Mouse (Mus musculus): Measurements from ENCODE around the gene Efr3b. TPM values are rescaled to one million over a fixed set of nuclear protein-coding genes. Genes with fewer than 3 reads are reported as not detected.

Gene Efr3b
- polyA plus RNA-seq (2015; fragmentation: Nextera tagmentation; extraction: Ambion mirVana), result 20.7 and 25.1 TPM in 2 replicates

DNA sequence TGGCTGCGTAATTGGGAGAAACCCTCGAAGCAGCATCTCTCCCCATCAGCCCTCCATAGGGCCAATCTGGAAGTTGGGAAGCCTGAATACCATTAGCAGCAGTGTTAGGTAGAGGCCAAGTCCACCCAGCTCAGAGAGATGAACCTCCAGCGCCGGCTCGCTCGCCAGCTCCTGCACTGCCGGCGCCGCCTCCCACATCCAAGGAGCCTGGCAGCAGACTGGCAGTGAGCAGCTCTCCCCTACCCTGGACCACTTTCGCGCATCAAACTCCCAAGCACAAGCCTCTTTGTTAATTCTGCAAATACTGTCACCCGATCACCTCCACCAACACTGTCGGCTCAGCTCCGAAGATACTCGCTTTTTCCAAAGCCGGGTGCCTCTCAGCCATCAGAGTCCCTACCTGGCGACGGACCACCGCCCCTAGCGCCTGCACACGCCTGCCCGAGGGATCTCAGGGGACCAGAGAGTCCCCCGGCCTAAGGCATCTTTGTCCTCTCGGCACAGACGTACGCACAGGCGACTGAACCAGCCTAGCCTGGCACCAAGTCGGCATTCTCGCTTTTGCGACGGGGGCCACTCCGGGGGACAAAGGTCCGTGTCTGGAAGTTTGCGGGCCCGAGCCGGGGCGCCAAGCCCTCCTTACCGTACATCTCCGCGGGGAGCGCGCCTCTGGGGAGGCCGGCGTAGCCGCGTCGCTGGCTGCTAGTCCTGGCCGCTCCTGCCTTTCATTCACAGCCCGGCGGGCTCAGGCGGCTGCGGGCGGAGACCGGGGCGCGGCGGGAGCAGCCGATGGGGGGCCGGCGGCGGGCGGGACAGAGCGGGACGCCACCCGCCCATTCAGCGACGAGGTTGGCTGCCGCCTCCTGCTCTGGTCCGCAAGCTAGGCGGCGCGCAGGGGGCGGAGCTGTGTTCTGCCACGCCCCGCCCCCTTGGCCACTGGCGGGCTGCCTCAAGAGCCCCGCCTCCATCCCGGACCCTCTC is at the start of gene Efr3b:
Efr3b (minus strand) TSS at position 855 of the 981 bp plus-strand sequence.

DNA sequence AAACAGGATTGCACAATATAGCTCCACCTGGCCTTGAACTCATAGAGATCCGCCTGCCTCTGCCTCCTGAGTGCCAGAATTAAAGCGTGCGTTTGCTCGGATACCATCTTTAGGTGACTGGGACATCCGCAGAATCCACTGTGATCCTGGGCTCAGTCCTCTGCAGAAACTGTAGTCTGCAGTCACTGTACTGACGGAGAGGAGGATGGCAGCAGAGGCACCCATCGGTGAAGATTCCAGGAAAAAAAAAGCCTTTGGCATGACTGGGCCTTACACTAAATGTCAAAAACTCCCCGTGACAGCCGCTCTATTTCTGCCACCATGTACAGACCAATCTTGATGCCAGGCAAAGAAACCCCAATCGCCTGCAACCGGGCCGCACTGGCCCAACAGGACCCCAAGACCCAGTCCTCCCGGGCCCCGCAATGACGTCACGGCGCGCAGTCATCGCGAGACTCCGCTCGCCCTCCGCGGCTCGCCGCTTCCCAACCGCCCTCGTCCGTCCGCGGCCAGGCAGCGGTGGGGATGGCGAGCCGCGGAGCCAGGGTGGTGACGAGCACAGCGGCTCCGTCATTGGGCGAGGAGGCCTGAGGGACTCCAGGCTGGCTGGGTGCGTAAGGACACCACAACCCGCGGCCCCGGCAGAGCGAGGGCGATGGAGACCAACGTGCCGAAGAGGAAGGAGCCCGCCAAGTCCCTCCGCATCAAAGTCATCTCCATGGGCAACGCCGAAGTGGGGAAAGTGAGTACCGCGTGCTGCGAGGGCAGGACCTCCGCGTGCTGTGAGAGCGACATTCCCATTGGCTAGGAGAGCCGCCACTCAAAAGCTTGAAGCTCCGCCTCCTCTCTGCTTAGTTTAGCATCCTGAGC is 43.7 kb upstream of the Efr3b start, which contains the start of gene Dnajc27:
Dnajc27 (plus strand) TSS at position 452 of the 870 bp plus-strand sequence.

DNA sequence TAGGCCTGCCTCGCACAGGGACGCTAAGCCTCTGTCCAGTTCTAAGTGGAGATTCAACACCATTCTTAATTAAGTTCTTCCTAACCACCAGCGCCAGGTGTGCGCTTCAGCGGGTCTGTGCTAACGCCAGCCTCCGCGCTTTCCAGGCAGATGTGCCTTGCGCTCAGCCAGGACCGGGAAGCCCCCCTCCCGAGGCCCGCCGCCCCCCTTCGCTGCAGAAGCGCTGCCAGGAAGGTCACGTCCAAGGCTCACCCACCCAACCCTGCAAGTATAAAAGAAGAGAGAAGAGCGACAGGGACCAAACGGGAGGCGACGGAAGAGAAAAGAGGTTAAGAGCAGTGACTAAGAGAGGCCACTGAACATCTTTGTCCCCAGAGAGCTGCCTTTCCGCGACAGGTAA is 84.1 kb downstream of the Efr3b start, which contains the start of gene Pomc:
Pomc (plus strand) TSS at position 301 of the 400 bp plus-strand sequence.

Other genes with a start within 250 kb of the Efr3b start
- gene Dnmt3a, start 232.9 kb downstream of the Efr3b start, polyA plus RNA-seq (2015; fragmentation: Nextera tagmentation; extraction: Ambion mirVana), result 153 and 157 TPM in 2 replicates
- gene Pomc, start 84.0 kb downstream of the Efr3b start, polyA plus RNA-seq (2015; fragmentation: Nextera tagmentation; extraction: Ambion mirVana), result 3.7 and 3.9 TPM in 2 replicates
- 25.0 and 26.5 TPM in 2 replicates for gene Dnajc27, start 43.7 kb upstream of the Efr3b start, polyA plus RNA-seq (2015; fragmentation: Nextera tagmentation; extraction: Ambion mirVana)
- 16.1 and 16.4 TPM in 2 replicates for gene Adcy3, start 94.2 kb upstream of the Efr3b start, polyA plus RNA-seq (2015; fragmentation: Nextera tagmentation; extraction: Ambion mirVana)
- gene Ptrhd1, start 195.1 kb upstream of the Efr3b start, polyA plus RNA-seq (2015; fragmentation: Nextera tagmentation; extraction: Ambion mirVana), result 9.0 and 9.6 TPM in 2 replicates
- gene Cenpo, start 195.4 kb upstream of the Efr3b start, polyA plus RNA-seq (2015; fragmentation: Nextera tagmentation; extraction: Ambion mirVana), result 5.1 and 5.8 TPM in 2 replicates

All from neural tube, postnatal 0 days (tissue).